Mouse (Mus musculus) stomach, postnatal 0 days (tissue): ENCODE data around the gene Zbtb43.

Experiments
- CTCF ChIP-seq: IDR thresholded peaks from 2 replicates; pipeline ENCODE4 v1.5.1; 2016; ENCODE audit warnings: antibody characterized with exemption, low read depth, mild to moderate bottlenecking, moderate library complexity
- EP300 ChIP-seq: optimal IDR thresholded peaks from 2 replicates; pipeline ENCODE3; 2016; ENCODE audit warnings: antibody characterized with exemption

DNA sequence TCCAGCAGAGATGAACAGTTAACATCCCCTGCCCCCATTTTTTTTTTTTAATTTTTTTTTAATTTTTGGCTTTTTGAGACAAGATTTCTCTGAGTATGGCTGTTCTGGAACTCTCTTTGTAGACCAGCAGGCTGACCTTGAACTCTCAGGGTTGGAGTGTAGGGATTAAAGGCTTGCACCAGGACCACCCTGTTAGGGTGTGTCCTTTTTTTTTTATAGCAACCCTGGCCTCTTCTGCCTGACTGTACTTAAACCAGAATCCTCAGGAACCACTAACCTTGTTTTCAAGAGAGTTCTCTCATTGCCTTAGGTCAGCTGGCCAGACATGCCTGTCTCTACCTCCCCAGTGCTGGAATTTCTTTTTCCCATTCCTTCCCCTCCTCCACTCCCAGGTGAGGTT, 23.5 kb downstream of the Zbtb43 start:
- no peak for TF ChIP-seq CTCF
- TF ChIP-seq EP300 = no peak
